Mouse (Mus musculus): ENCODE measurements around the gene Dvl2. TPM values are rescaled to one million over a fixed set of nuclear protein-coding genes. Genes with fewer than 3 reads are reported as not detected.

Dvl2 gene
- polyA plus RNA-seq, 1 experiment from 2014 or later, result 47.3 TPM

GRCm38 (mm10) chr11:70029829-70030550, 29.6 kb downstream of the Dvl2 start:
- ATAC-seq (ENCODE audit: insufficient number of reproducible peaks, low FRiP score, low TSS enrichment, low read depth) (peak; percentile 11; the same call in 1 of the 2 replicates), DNase-seq (ENCODE audit: low spot score) (no peak)
- H3K27ac ChIP-seq (replicated peaks; ENCODE audit: low read depth, low read length), result no peak overlapping the region; the same call in 1 of the 2 replicates
- no peaks in the 10 kb centered on the region for H3K9me3 ChIP-seq (ENCODE audit: control insufficient read depth, low read length)
- no peak overlapping the region for H3K9ac ChIP-seq (ENCODE audit: low read length)
- H3K36me3 ChIP-seq (ENCODE audit: control insufficient read depth, insufficient read depth, low read length), result peaks cover 12% of the 10 kb centered on the region
- H3K27me3 ChIP-seq (ENCODE audit: control insufficient read depth, insufficient read depth, low read length), result no peaks in the 10 kb centered on the region
- peaks cover 47% of the 10 kb centered on the region for H3K4me1 ChIP-seq (ENCODE audit: control insufficient read depth, insufficient read depth, low read length)
- WGBS, result 44% methylated on average over 11 of the region's 11 CpGs
- peak overlapping the region; percentile 15 for H3K4me3 ChIP-seq (ENCODE audit: low read depth, low read length)
- H3K4me2 ChIP-seq (ENCODE audit: low read depth, severe bottlenecking), result peak overlapping the region; percentile 45

DNA sequence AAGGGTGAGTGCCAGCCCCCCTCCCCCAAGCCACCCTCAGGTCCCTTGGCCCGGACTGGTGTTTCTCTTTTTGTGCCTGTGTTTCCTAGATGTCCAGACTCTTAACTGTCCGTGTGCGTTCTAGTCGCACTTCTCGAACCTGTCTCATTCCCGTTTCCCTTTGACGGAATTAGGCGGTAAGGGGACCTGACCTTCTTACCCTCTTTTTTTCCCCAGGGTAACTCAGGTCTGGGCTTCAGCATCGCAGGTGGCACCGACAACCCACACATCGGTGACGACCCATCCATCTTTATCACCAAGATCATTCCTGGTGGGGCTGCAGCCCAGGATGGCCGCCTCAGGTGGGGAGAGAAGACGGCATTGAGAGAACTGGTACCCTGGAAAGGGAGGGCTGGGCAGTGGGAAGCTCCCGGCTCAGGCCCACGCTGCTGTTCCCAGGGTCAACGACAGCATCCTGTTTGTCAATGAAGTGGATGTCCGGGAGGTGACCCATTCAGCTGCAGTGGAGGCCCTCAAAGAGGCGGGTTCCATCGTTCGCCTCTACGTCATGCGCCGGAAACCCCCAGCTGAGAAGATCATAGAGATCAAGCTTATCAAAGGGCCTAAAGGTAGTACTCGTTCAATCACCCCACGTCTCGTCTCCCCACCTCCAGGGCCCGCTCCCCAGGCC, 30.4 kb downstream of the Dvl2 start:
- DNase-seq (ENCODE audit: low spot score), result no peak
- Histone ChIP-seq H3K9me3 (ENCODE audit: control insufficient read depth, low read length) (no peaks in the 10 kb centered on the region), H3K27ac (replicated peaks; ENCODE audit: low read depth, low read length) (no peak overlapping the region), H3K9ac (ENCODE audit: low read length) (no peak overlapping the region), H3K4me2 (ENCODE audit: low read depth, severe bottlenecking) (no peak overlapping the region), H3K4me1 (ENCODE audit: control insufficient read depth, insufficient read depth, low read length) (peaks cover 43% of the 10 kb centered on the region), H3K4me3 (ENCODE audit: low read depth, low read length) (no peak overlapping the region), H3K27me3 (ENCODE audit: control insufficient read depth, insufficient read depth, low read length) (no peaks in the 10 kb centered on the region), H3K36me3 (ENCODE audit: control insufficient read depth, insufficient read depth, low read length) (peaks cover 12% of the 10 kb centered on the region)
- no peak for ATAC-seq (ENCODE audit: insufficient number of reproducible peaks, low FRiP score, low TSS enrichment, low read depth)
- 95% methylated on average over 28 of the region's 28 CpGs for WGBS

DNA sequence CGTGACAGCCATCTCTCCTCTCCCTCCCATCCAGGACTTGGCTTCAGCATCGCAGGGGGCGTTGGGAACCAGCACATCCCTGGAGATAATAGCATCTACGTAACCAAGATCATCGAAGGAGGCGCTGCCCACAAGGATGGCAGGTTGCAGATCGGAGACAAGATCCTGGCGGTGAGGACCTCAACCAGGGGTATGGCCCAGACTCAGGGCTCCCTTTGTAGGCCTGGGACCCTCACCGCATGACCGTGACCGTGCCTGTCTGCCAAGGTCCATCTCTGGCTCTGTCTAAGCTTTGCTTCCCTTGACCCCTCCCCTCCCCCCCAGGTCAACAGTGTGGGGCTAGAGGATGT, 30.9 kb downstream of the Dvl2 start:
- no peak for DNase-seq (ENCODE audit: low spot score)
- no peak overlapping the region for H3K9ac ChIP-seq (ENCODE audit: low read length)
- no peaks in the 10 kb centered on the region for H3K27me3 ChIP-seq (ENCODE audit: control insufficient read depth, insufficient read depth, low read length)
- H3K9me3 ChIP-seq (ENCODE audit: control insufficient read depth, low read length), result no peaks in the 10 kb centered on the region
- no peak overlapping the region for H3K4me2 ChIP-seq (ENCODE audit: low read depth, severe bottlenecking)
- H3K27ac ChIP-seq (replicated peaks; ENCODE audit: low read depth, low read length), result no peak overlapping the region
- ATAC-seq (ENCODE audit: insufficient number of reproducible peaks, low FRiP score, low TSS enrichment, low read depth), result no peak
- H3K4me3 ChIP-seq (ENCODE audit: low read depth, low read length), result no peak overlapping the region
- peaks cover 12% of the 10 kb centered on the region for H3K36me3 ChIP-seq (ENCODE audit: control insufficient read depth, insufficient read depth, low read length)
- H3K4me1 ChIP-seq (ENCODE audit: control insufficient read depth, insufficient read depth, low read length), result peaks cover 38% of the 10 kb centered on the region
- 97% methylated on average over 11 of the region's 11 CpGs for WGBS

DNA sequence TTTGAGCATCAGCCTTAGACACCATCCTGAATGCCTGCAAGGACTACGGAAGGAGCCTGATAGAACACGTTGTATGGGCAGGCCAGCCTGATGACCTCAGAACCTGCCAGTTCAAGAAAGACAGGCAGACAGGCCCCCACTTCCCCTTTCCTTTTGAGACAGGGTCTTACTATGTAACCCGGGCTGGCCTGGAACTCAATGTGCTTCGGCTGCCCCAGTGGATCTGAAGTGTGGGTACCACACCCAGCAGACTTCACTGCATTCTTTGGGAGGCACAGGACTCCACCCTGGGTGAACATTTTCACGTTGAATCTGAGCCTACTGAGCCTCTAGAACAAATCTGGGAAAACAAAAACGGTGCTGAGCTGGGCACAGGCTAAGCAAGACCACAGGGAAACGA, 37.8 kb downstream of the Dvl2 start:
- H3K9ac ChIP-seq (ENCODE audit: low read length), result no peak overlapping the region
- H3K4me3 ChIP-seq (ENCODE audit: low read depth, low read length), result no peak overlapping the region
- 72% methylated on average over 7 of the region's 7 CpGs for WGBS
- H3K9me3 ChIP-seq (ENCODE audit: control insufficient read depth, low read length), result no peaks in the 10 kb centered on the region
- DNase-seq (ENCODE audit: low spot score) (no peak), ATAC-seq (ENCODE audit: insufficient number of reproducible peaks, low FRiP score, low TSS enrichment, low read depth) (no peak)
- H3K4me1 ChIP-seq (ENCODE audit: control insufficient read depth, insufficient read depth, low read length), result no peaks in the 10 kb centered on the region
- H3K4me2 ChIP-seq (ENCODE audit: low read depth, severe bottlenecking), result no peak overlapping the region
- no peak overlapping the region for H3K27ac ChIP-seq (replicated peaks; ENCODE audit: low read depth, low read length)
- no peaks in the 10 kb centered on the region; the same call in 1 of the 2 replicates for H3K36me3 ChIP-seq (ENCODE audit: control insufficient read depth, insufficient read depth, low read length)
- H3K27me3 ChIP-seq (ENCODE audit: control insufficient read depth, insufficient read depth, low read length), result no peaks in the 10 kb centered on the region

- WGBS, result 86% methylated on average over 10 of the region's 10 CpGs
- H3K4me2 ChIP-seq (ENCODE audit: low read depth, severe bottlenecking), result no peak overlapping the region
- H3K9ac ChIP-seq (ENCODE audit: low read length), result no peak overlapping the region
- no peak for DNase-seq (ENCODE audit: low spot score)
- H3K27me3 ChIP-seq (ENCODE audit: control insufficient read depth, insufficient read depth, low read length), result no peaks in the 10 kb centered on the region
- ATAC-seq (ENCODE audit: insufficient number of reproducible peaks, low FRiP score, low TSS enrichment, low read depth), result no peak
- H3K27ac ChIP-seq (replicated peaks; ENCODE audit: low read depth, low read length), result no peak overlapping the region
- H3K4me3 ChIP-seq (ENCODE audit: low read depth, low read length), result no peak overlapping the region
- H3K36me3 ChIP-seq (ENCODE audit: control insufficient read depth, insufficient read depth, low read length), result peaks cover 6% of the 10 kb centered on the region
- no peaks in the 10 kb centered on the region for H3K4me1 ChIP-seq (ENCODE audit: control insufficient read depth, insufficient read depth, low read length)
- H3K9me3 ChIP-seq (ENCODE audit: control insufficient read depth, low read length), result no peaks in the 10 kb centered on the region
Observed at GRCm38 (mm10) chr11:70039631-70040030, 39.2 kb downstream of the Dvl2 start.

- no peak overlapping the region for H3K9ac ChIP-seq (ENCODE audit: low read length)
- 88% methylated on average over 7 of the region's 7 CpGs for WGBS
- peaks cover 6% of the 10 kb centered on the region for H3K36me3 ChIP-seq (ENCODE audit: control insufficient read depth, insufficient read depth, low read length)
Observed at GRCm38 (mm10) chr11:70040184-70040583, 39.8 kb downstream of the Dvl2 start.

GRCm38 (mm10) chr11:70042309-70043085, 42.1 kb downstream of the Dvl2 start:
- 88% methylated on average over 23 of the region's 23 CpGs for WGBS
- H3K9ac ChIP-seq (ENCODE audit: low read length), result no peak overlapping the region

More at GRCm38 (mm10) chr11:70040184-70040583, 39.8 kb downstream of the Dvl2 start:
- Histone ChIP-seq H3K4me3 (ENCODE audit: low read depth, low read length) (no peak overlapping the region), H3K9me3 (ENCODE audit: control insufficient read depth, low read length) (no peaks in the 10 kb centered on the region), H3K27ac (replicated peaks; ENCODE audit: low read depth, low read length) (no peak overlapping the region), H3K27me3 (ENCODE audit: control insufficient read depth, insufficient read depth, low read length) (no peaks in the 10 kb centered on the region), H3K4me1 (ENCODE audit: control insufficient read depth, insufficient read depth, low read length) (no peaks in the 10 kb centered on the region), H3K4me2 (ENCODE audit: low read depth, severe bottlenecking) (no peak overlapping the region)
- ATAC-seq (ENCODE audit: insufficient number of reproducible peaks, low FRiP score, low TSS enrichment, low read depth) (no peak), DNase-seq (ENCODE audit: low spot score) (no peak)

DNA sequence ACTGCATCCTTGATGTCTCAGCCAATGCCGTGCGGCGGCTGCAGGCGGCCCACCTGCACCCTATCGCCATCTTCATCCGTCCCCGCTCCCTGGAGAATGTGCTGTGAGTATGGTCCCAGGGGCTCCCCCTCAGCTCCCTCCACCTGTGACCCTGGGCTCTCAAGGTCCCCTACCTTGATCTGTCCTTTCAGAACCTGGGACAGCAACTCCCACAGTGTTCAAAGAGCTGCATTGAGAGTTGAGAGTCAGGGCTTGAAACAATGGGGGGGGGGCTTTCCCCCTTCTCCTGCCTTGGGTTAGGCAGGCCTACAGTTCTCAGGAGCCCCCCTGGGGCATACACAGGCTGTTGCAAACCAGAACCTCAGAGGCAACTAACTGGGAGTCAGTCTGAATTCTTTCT, 43.3 kb downstream of the Dvl2 start:
- H3K9ac ChIP-seq (ENCODE audit: low read length), result no peak overlapping the region
- DNase-seq (ENCODE audit: low spot score) (no peak), ATAC-seq (ENCODE audit: insufficient number of reproducible peaks, low FRiP score, low TSS enrichment, low read depth) (no peak)
- H3K27me3 ChIP-seq (ENCODE audit: control insufficient read depth, insufficient read depth, low read length), result no peaks in the 10 kb centered on the region
- no peak overlapping the region for H3K4me2 ChIP-seq (ENCODE audit: low read depth, severe bottlenecking)
- no peaks in the 10 kb centered on the region for H3K9me3 ChIP-seq (ENCODE audit: control insufficient read depth, low read length)
- no peak overlapping the region for H3K4me3 ChIP-seq (ENCODE audit: low read depth, low read length)
- no peak overlapping the region for H3K27ac ChIP-seq (replicated peaks; ENCODE audit: low read depth, low read length)
- H3K4me1 ChIP-seq (ENCODE audit: control insufficient read depth, insufficient read depth, low read length), result no peaks in the 10 kb centered on the region
- H3K36me3 ChIP-seq (ENCODE audit: control insufficient read depth, insufficient read depth, low read length), result peaks cover 6% of the 10 kb centered on the region
- 83% methylated on average over 7 of the region's 7 CpGs for WGBS

More at GRCm38 (mm10) chr11:70042309-70043085, 42.1 kb downstream of the Dvl2 start:
- DNase-seq (ENCODE audit: low spot score) (no peak), ATAC-seq (ENCODE audit: insufficient number of reproducible peaks, low FRiP score, low TSS enrichment, low read depth) (no peak)
- no peak overlapping the region for H3K4me3 ChIP-seq (ENCODE audit: low read depth, low read length)
- no peaks in the 10 kb centered on the region for H3K4me1 ChIP-seq (ENCODE audit: control insufficient read depth, insufficient read depth, low read length)
- no peak overlapping the region for H3K27ac ChIP-seq (replicated peaks; ENCODE audit: low read depth, low read length)
- no peaks in the 10 kb centered on the region for H3K27me3 ChIP-seq (ENCODE audit: control insufficient read depth, insufficient read depth, low read length)
- H3K4me2 ChIP-seq (ENCODE audit: low read depth, severe bottlenecking), result no peak overlapping the region
- no peaks in the 10 kb centered on the region for H3K9me3 ChIP-seq (ENCODE audit: control insufficient read depth, low read length)
- H3K36me3 ChIP-seq (ENCODE audit: control insufficient read depth, insufficient read depth, low read length), result peaks cover 6% of the 10 kb centered on the region
